Mouse (Mus musculus): ENCODE data around the gene Atad5. TPM values are rescaled to one million over a fixed set of nuclear protein-coding genes. Genes with fewer than 3 reads are reported as not detected.
"Not testable (repeated sequence)": the region's sequence is repeated elsewhere in the genome, so short reads cannot be mapped to it uniquely, and the experiment has no call there.

Gene Atad5
- total RNA-seq, 2 experiments from 2014 or later, result 1.3 to 1.7 TPM

DNA sequence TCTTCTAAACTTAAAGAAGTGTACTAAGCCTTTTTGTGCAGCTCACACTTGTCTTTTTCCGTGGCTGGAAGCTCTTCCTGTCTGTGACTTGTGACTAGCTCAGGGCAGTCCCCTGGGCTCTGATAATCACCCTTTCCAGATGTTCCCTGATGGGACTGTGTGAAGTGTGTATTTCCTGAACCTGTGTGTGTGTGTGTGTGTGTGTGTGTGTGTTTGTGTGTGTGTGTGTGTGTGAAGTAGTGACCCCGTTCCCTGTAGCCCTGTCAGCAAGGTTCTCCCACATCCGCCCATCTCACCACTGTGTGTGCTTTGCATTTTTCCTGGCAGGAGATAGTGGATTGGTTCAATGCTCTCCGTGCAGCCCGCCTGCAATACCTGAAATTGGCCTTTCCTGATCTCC lies 81.2 kb downstream of the Atad5 start:
- DNase-seq, result no peak
- intact Hi-C loops (cut with DNase I; ENCODE audit: low total_unique reads), result no loop called here

GRCm38 (mm10) chr11:80171884-80172283 lies 82.7 kb downstream of the Atad5 start:
- DNase-seq, result no peak
- intact Hi-C loops (cut with DNase I; ENCODE audit: low total_unique reads), result no loop called here

GRCm38 (mm10) chr11:80173963-80174670 lies 84.9 kb downstream of the Atad5 start:
- intact Hi-C loops (cut with DNase I; ENCODE audit: low total_unique reads), result no loop called here
- DNase-seq, result no peak

DNA sequence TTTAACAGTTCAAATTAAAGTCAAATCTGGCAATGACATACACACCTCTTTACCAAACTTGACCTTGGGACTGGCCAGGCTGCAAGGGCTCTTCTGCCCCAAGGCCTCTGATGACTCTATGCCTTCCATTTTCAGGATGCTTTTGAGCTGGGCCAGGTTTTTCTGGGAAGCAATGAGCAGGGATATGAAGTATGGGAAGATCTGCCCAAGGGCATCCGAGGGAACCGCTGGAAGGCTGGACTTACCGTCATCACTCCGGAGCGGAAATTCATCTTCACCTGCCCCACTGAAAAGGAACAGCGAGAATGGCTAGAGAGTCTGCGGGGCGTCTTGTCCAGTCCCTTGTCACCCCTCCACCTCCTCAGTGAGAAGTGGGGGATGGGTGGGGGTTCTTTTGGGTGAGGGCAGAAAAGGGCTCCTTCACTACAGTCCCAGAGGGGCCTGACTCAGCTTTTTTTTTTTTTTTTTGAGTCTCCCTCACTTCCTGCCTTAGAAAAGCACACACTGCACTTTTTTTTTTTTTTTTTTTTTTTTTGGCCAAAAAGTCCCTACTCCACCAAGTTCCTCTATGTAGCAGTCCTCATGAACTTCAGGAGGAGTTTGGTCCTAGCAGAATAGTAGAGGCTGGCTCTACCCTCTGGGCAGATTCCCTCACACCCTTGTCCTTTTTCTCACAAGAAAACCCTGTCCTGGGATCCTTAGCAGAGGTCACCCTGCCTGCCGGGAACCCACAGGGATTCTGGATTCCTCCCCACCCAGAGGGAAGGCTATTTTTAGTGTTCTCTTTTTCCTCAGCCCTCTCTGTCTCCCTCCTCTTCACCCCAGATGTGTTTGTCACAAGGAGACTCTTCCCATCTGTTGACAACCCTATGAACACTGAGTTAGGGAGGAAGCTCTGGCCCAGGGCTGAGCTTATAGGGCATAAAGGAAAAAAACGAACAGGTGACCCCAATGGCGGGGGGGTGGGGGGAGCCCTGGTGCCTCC lies 88.0 kb downstream of the Atad5 start:
- intact Hi-C loops (cut with DNase I; ENCODE audit: low total_unique reads), result no loop called here
- DNase-seq, result no peak

- intact Hi-C loops (cut with DNase I; ENCODE audit: low total_unique reads), result no loop called here
- DNase-seq, result no peak
These were observed 89.1 kb downstream of the Atad5 start for GRCm38 (mm10) chr11:80178316-80178715.

DNA sequence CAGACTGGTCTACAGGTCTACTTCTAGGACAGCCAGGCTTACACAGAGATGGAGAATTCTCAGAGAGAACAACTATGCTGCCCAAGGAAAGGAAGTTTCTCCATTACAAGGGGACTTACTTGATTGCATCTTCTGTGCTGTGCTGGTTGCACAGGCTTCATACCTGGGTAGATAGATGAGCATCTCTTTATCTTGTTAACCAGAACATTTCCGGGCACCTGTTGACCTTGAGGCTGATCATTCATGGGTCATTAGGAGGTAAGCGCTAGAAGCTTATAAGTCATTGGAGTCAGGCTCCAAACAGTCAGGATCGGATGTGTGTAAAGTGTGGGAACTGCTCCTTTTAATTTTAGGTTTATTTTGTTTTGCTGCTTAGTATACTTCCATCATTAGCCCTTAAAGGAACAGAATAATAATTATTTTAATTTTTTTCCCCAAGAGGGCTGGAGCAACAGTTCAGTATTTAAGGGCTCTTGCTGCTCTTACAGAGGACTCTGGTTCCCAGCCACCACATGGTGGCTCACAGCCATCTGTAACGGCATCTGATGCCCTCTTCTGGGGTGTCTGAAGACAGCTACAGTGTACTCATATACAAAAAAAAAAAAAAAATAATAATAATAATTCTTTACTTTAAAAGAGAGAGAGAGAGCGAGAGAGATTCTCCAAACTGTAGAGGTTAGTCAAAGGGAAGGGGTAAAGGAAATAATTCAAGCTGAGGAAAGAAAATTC lies 92.0 kb downstream of the Atad5 start:
- intact Hi-C loops (cut with DNase I; ENCODE audit: low total_unique reads), result no loop called here
- DNase-seq, result no peak

GRCm38 (mm10) chr11:80183054-80183704 lies 94.0 kb downstream of the Atad5 start:
- intact Hi-C loops (cut with DNase I; ENCODE audit: low total_unique reads); DNase-seq: not testable (repeated sequence)

GRCm38 (mm10) chr11:80183705-80184255 lies 94.6 kb downstream of the Atad5 start, which contains the start of gene Rnf135:
Rnf135 (plus strand) TSS chr11:80183851.
- intact Hi-C loops (cut with DNase I; ENCODE audit: low total_unique reads), result no loop called here
- peak; percentile 97 for DNase-seq

- no peak for DNase-seq
- intact Hi-C loops (cut with DNase I; ENCODE audit: low total_unique reads), result no loop called here
These were observed 95.4 kb downstream of the Atad5 start for GRCm38 (mm10) chr11:80184531-80185071.

Other genes starting within 250 kb of the Atad5 start
- 10 to 100 TPM; 30.8 to 35.4 TPM for gene Utp6, start 127.0 kb upstream of the Atad5 start, total RNA-seq (2021)
- 10 to 100 TPM; 16.7 to 17.7 TPM for gene Suz12, start 96.3 kb upstream of the Atad5 start, total RNA-seq (2021)
- gene Crlf3, start 8.4 kb upstream of the Atad5 start, total RNA-seq (2021), result 10 to 100 TPM in 1 of 2 experiments, 1 to 10 TPM in 1; 7.4 to 10.8 TPM
- 10 to 100 TPM; 20.4 to 20.7 TPM for gene Tefm, start 52.8 kb downstream of the Atad5 start, total RNA-seq (2021)
- 10 to 100 TPM in 1 of 2 experiments, 1 to 10 TPM in 1; 7.4 to 10.7 TPM for gene Adap2, start 64.7 kb downstream of the Atad5 start, total RNA-seq (2021)
- 1 to 10 TPM; 3.6 to 3.7 TPM for gene Rnf135, start 94.5 kb downstream of the Atad5 start, total RNA-seq (2021)
- gene Rhot1, start 119.6 kb downstream of the Atad5 start, total RNA-seq (2021), result 10 to 100 TPM; 38.6 to 38.9 TPM
- gene Rhbdl3, start 211.5 kb downstream of the Atad5 start, total RNA-seq (2021), result 10 to 100 TPM; 10.6 to 11.4 TPM

Data from gastrocnemius, postnatal 14 days (tissue).